Mouse (Mus musculus) Patski (cell line): Measurements from ENCODE around the gene Frmd4a. TPM values are rescaled to one million over a fixed set of nuclear protein-coding genes. Genes with fewer than 3 reads are reported as not detected.

Experiments
- ATAC-seq: fragments of 100-300 bp; one replicate; pipeline ENCODE4 v1.8.0; 2021
- CTCF ChIA-PET: fragments of 350-600 bp; sonication (Branson Sonifier 250); formaldehyde crosslinking; loops from one replicate; lab custom pipeline; 2022; ENCODE audit warnings: inconsistent platforms; lab: Charles Lee
- POLR2A ChIA-PET: fragments of 350-600 bp; sonication (Branson Sonifier 250); formaldehyde crosslinking; loops from one replicate; lab custom pipeline; 2022; ENCODE audit warnings: antibody characterized with exemption, inconsistent platforms; lab: Charles Lee
- DNase-seq: peaks from one replicate; pipeline ENCODE4 v3.0.0-alpha.2; 2011; ENCODE audit warnings: low read depth, low spot score
- H3K27me3 ChIP-seq: fragments of 371-371 bp; one replicate; pipeline ENCODE4 v1.5.1; 2021
- CTCF ChIP-seq: fragments of 100-300 bp; IDR thresholded peaks from one replicate; pipeline ENCODE4 v1.5.1; 2021
- in situ Hi-C: fragments of 300-500 bp; cut with MboI; formaldehyde crosslinking; loops from 3 replicates; pipeline ENCODE4 v1.11.1; 2018; ENCODE audit warnings: low pct_unique_long_range_greater_than_20kb, mixed read lengths
- polyA plus RNA-seq: library from polyadenylated mRNA; unstranded; gene quantifications from one replicate; pipeline ENCODE4 v1.2.3, GENCODE M21; 2021

Frmd4a gene
- polyA plus RNA-seq, 1 experiment from 2014 or later, result 40.6 TPM

DNA sequence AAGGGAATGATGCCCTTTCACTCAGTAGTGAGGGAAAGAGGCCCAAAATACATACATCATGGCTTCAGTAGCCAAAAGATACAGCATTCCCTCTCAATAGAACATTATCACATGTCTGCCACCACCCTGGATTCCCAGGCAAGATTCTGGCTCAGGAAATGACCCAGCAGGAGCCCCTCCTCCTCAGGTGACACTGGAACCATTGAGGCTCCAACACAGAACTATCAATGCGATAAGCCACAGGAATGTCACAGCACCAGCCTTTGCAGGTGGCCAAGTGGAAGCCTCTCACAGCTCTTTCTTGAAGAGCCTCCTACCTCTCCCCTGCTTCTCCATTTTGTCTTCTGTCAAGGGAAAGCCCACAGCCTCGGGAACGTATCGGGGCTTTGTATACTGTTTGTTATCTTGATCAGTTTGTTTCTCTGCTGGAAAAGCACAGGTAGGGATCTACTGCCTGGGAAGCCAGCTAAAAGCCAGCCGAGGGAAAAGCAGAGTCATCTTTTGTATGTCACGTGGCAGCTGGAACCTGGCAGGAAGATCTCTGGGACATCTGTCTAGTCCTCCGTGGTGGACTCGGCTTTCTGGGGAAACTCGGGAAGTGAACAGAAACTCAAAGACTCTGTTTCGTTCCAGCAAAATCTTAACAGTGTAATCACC, 491.6 kb downstream of the Frmd4a start:
- H3K27me3 ChIP-seq, result no peaks in the 10 kb centered on the region
- ChIA-PET POLR2A (interaction anchor here (2.1 kb wide), 1 partner anchor 50 kb away, joined by 6 read pairs; no protein-coding TSS in a partner anchor), CTCF (interaction anchor here (1.3 kb wide), 1 partner anchor 12 kb away, joined by 4 read pairs; no protein-coding TSS in a partner anchor)
- DNase-seq (no peak), ATAC-seq (no peak)
- in situ Hi-C loops, result loop anchor here (5.0 to 10.0 kb wide), 3 partner anchors 48 to 368 kb away; no protein-coding TSS in a partner anchor
- no peak for TF ChIP-seq CTCF

DNA sequence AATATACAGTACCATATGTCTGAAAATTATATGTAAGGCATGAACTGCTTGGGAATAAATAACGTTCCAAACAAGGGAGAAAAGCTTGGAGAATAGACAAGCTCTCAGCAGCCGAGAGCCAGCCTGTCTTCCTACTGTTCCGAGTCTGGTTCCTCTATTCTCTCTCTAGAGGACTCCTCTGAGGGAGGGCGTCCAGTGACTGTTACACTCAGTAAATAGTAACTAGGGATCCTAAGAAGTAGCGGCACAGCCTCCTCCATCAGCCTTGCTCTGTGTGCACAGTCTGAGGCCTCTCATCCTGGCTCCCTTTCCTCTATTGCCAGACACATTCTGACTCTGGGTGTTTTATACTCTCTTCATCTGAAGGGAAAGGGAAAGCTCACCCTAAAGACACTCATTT, 492.2 kb downstream of the Frmd4a start:
- TF ChIP-seq CTCF, result no peak
- ChIA-PET POLR2A (interaction anchor here (1.1 to 2.1 kb wide), 2 partner anchors 49 to 53 kb away, joined by 3 to 6 read pairs; no protein-coding TSS in a partner anchor), CTCF (interaction anchor here (1.1 to 2.1 kb wide), 6 partner anchors 10 to 33 kb away, joined by 3 to 6 read pairs (median 4); no protein-coding TSS in a partner anchor)
- H3K27me3 ChIP-seq, result no peaks in the 10 kb centered on the region
- in situ Hi-C loops, result loop anchor here (5.0 to 10.0 kb wide), 3 partner anchors 48 to 368 kb away; no protein-coding TSS in a partner anchor
- DNase-seq, result no peak
- ATAC-seq, result peak; percentile 63

DNA sequence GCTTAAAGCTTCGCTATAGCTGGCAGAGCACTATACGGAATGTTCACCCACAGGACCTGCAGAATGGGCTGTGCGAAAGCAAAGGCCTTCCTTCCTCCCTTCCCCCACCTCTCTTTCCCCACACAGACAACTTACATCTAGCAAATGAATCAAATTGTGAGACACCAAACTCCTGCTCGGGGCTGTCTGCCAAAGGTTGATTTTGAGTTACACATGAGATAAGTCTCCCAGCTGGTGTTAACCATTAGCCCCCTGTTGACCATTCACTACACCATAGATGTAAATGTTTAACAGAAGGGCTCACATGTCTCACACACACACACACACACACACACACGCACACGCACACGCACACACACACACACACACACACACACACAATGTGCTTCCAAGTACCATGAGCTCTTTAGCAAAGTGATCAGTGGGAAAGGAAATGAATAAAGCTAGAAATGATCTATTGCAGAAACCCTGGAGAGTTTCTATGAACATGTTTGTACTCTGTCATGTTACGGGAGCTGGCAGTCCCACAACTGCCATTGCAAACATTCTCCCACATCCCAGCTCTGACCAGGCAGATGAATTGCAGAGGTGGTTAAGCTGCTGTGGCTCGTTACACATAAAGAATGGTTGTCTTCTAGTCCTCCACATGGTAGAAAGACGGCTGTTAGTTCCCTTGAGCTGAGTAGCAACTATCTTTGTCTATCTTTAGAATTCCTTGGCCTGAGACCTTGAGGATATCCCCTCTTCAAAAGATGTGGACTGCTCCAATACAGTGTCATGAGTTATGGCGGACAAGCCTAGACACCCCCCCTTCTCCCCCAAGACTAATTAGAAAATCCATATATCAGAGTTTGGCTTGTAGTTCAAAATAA, 492.9 kb downstream of the Frmd4a start:
- POLR2A ChIA-PET, result interaction anchor here (1.1 to 2.1 kb wide), 2 partner anchors 48 to 53 kb away, joined by 3 to 6 read pairs; no protein-coding TSS in a partner anchor
- in situ Hi-C loops, result no loop called here
- peak; percentile 53 for ATAC-seq
- no peaks in the 10 kb centered on the region for H3K27me3 ChIP-seq
- peak; percentile 94 for DNase-seq
- no peak for TF ChIP-seq CTCF
- CTCF ChIA-PET, result interaction anchor here (1.1 to 2.1 kb wide), 6 partner anchors 11 to 32 kb away, joined by 3 to 6 read pairs (median 4); no protein-coding TSS in a partner anchor

DNA sequence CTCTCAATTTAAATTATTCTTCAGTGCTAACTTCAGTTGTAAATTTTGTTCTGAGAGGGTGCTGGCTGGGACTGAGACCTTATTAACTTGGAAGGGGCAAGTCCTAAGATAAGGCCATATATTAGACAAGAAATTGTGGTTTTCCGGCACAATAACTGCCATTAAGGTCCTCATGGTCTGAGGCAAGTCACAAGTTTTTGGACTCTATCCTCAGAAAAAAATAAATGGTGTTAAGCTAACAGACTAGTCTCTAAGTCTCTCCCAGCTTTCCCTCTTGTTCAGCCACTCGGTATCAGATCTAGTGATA, 493.5 kb downstream of the Frmd4a start:
- no peak for DNase-seq
- ChIA-PET POLR2A (interaction anchor here (1.1 to 2.1 kb wide), 2 partner anchors 48 to 52 kb away, joined by 3 to 6 read pairs; no protein-coding TSS in a partner anchor), CTCF (interaction anchor here (1.1 to 2.1 kb wide), 4 partner anchors 11 to 29 kb away, joined by 3 to 6 read pairs (median 4); no protein-coding TSS in a partner anchor)
- no peak for TF ChIP-seq CTCF
- in situ Hi-C loops, result no loop called here
- ATAC-seq, result no peak
- no peaks in the 10 kb centered on the region for H3K27me3 ChIP-seq

DNA sequence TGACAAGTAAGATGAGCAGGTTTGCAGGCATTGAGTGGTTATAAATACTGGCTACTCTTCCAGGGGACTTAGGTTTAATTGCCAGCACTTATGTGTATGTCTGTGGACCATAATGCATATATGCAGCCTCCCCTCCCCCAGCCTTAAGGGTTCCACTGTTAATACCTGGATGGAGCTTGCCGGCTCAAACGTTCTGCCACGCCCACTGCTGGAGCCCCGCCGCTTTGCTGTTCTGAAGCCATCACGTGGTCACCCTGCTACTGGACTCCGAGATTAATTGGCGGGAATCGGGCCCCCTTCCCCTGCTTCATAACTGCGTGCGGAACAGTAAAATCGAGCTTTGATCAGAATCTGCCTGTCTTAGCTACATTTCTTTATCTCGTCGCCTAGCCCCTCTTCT, 495.1 kb downstream of the Frmd4a start:
- in situ Hi-C loops, result no loop called here
- ATAC-seq (no peak), DNase-seq (no peak)
- ChIA-PET POLR2A (no interaction called here), CTCF (interaction anchor here (1.3 kb wide), 1 partner anchor 13 kb away, joined by 3 read pairs; no protein-coding TSS in a partner anchor)
- H3K27me3 ChIP-seq, result no peaks in the 10 kb centered on the region
- TF ChIP-seq CTCF, result no peak

DNA sequence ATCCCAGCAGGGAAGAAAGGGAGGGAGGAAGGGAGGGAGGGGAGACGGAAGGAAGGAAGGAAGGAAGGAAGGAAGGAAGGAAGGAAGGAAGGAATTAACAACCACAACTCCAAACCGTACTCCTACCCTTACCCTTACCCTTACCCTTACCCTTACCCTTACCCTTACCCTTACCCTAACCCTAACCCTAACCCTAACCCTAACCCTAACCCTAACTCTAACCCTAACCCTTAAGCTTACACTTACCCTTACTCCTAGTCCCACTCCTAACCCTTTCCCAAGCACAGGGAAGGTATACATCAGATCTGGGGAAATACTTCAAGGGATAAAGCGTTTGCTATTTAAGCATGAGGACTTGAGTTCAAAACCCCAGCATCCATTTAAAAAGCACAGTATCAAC, 498.4 kb downstream of the Frmd4a start:
- no peaks in the 10 kb centered on the region for H3K27me3 ChIP-seq
- POLR2A ChIA-PET, result interaction anchor here (1.1 kb wide), 1 partner anchor 45 kb away, joined by 4 read pairs; no protein-coding TSS in a partner anchor
- no peak for DNase-seq
- no peak for TF ChIP-seq CTCF
- in situ Hi-C loops, result no loop called here
- no peak for ATAC-seq
- CTCF ChIA-PET, result interaction anchor here (1.1 to 1.9 kb wide), 4 partner anchors 17 to 85 kb away, joined by 3 to 5 read pairs (median 4); no protein-coding TSS in a partner anchor

DNA sequence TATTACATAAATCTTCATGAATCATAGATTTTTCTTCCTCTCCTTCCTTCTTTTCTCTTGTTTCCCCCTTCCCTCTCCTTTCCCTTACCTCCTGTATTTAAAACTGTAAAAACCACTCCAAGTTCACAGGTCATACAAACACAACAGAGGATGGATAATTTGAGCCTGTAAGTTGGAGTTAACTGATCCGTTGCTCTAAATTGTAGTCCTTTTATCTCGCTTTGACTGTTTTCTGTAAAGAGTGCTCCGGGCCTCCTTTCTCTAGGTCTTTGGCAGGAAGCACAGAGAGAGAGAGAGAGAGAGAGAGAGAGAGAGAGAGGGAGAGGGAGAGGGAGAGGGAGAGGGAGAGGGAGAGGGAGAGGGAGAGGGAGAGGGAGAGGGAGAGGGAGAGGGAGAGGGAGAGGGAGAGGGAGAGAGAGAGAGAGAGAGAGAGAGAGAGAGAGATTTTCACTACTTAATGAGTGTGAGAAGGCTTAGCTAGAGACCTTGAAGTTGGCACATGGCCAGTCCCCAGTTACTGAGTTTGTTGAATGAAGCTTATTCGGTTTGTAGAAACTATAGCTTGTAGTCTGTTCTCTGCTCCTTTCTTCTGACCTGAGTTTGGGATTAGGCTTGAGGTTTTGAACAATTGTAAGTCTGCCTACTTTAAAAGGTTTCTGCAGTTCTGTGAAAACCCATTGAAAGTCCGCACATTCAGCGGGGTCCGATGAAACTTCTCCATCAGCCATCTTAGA, 499.5 kb downstream of the Frmd4a start:
- ChIA-PET CTCF (interaction anchor here (0.6 to 1.9 kb wide), 3 partner anchors 11 to 1849 kb away, joined by 3 to 5 read pairs (median 3); no protein-coding TSS in a partner anchor), POLR2A (interaction anchor here (0.9 kb wide), 1 partner anchor 10 kb away, joined by 3 read pairs; no protein-coding TSS in a partner anchor)
- in situ Hi-C loops, result no loop called here
- DNase-seq (no peak), ATAC-seq (no peak)
- no peaks in the 10 kb centered on the region for H3K27me3 ChIP-seq
- no peak for TF ChIP-seq CTCF

DNA sequence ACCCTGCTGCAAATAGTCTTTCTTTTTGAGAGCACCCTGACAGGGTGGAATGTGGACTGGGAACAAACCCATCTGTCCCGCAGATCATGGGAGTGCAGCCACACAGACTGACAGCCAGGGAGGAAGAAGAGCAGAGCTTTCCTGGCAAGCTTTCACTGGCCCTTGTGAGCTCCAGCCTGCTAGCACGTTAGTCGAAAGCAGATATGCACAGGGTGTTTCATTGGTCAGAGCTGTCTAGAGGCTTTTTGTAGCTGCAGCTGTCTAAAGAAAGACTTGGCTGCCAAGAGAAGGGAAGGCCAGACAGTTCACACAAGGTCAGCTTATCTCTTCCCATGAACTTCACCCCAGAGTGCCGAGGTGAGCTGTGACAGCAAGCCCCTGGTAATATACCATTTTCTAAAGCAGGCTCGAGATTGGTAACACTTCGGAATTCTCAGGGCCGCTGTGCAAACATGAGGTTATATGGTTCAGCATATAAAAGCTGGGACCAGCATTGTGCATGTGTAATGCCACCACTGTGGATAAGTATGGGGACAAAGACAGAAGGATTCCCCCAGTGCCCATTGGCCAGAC, 500.1 kb downstream of the Frmd4a start:
- DNase-seq (no peak), ATAC-seq (no peak)
- ChIA-PET CTCF (interaction anchor here (0.6 to 1.2 kb wide), 2 partner anchors 10 to 1848 kb away, joined by 3 read pairs; no protein-coding TSS in a partner anchor), POLR2A (interaction anchor here (0.9 kb wide), 1 partner anchor 11 kb away, joined by 3 read pairs; no protein-coding TSS in a partner anchor)
- in situ Hi-C loops, result no loop called here
- TF ChIP-seq CTCF, result no peak
- H3K27me3 ChIP-seq, result no peaks in the 10 kb centered on the region

DNA sequence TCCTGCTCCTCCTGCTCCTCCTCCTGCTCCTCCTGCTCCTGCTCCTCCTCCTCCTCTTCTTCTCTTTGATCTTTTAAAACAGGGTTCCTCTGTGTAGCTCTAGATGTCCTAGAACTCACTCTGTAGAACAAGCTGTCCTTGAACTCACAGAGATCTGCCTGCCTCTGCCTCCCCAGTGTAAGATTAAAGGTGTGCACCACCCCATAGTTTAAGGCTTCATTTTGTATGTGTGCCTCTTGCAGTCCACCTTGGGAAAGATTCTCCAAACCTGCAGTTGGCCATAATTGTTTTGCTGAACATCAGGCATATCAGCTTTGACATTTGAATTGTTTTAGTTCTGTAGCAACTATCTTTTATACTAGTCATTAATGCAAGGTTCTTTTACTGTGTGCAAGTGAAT, 501.0 kb downstream of the Frmd4a start:
- in situ Hi-C loops, result no loop called here
- DNase-seq (no peak), ATAC-seq (no peak)
- CTCF ChIA-PET, result no interaction called here
- POLR2A ChIA-PET, result no interaction called here
- no peaks in the 10 kb centered on the region for H3K27me3 ChIP-seq
- no peak for TF ChIP-seq CTCF
